Comparison of ENCODE assay signal across 8 mouse cellular contexts in the genomic region with DNA sequence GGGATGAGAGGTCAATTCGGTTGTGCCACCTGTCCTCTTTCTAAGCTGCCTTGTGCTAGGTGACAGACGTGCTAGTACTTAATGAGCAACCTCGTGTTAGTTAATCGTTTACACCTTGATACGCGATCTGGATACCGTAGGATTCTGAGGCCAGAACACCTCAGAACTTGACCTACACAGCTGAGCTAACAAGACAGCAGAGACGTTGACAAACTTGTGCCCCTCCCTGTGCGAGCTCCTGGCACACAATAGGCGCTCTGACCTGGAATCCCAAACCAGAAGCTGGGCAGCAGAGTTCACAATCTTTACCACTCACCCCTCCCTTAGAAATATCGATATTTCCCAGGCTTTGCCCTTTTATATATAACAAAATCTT. TPM values are rescaled to one million over a fixed set of nuclear protein-coding genes. Genes with fewer than 3 reads are reported as not detected.
DNase-seq lines count a peak whose midpoint lies in the region; ATAC-seq and TF ChIP-seq lines count a peak whose summit lies in the region.

No protein-coding gene starts in this region.

- peak overlapping the region; percentile 98 for H3K4me2 ChIP-seq in forebrain, embryonic 16.5 days (ENCODE audit: low read length)
- peak overlapping the region; percentile 92 for H3K4me2 ChIP-seq in limb, embryonic 11.5 days (ENCODE audit: low read depth, severe bottlenecking)
- peak overlapping the region; percentile 74 for H3K4me2 ChIP-seq in midbrain, embryonic 15.5 days

- H3K9ac ChIP-seq in MEL (ENCODE audit: control insufficient read depth, low read depth, low read length, poor library complexity, severe bottlenecking): peak overlapping the region; percentile 77
- H3K9ac ChIP-seq in forebrain, embryonic 16.5 days (replicated peaks; ENCODE audit: low read depth, low read length): no peak overlapping the region
- H3K9ac ChIP-seq in limb, embryonic 11.5 days (ENCODE audit: low read length): peak overlapping the region; percentile 40; the same call in 1 of the 2 replicates
- H3K9ac ChIP-seq in midbrain, embryonic 15.5 days: no peak overlapping the region

- H3K36me3 ChIP-seq in MEL (ENCODE audit: control insufficient read depth in 1 of 2, insufficient read depth in 2 of 2, low read length in 2 of 2): peaks cover 0 to 8% of the 10 kb centered on the region in 2 experiments; a peak in 2 of 4 replicates
- no peaks in the 10 kb centered on the region for H3K36me3 ChIP-seq in forebrain, embryonic 16.5 days (ENCODE audit: control insufficient read depth, insufficient read depth)
- no peaks in the 10 kb centered on the region for H3K36me3 ChIP-seq in limb, embryonic 11.5 days (ENCODE audit: control insufficient read depth, insufficient read depth, low read length)
- H3K36me3 ChIP-seq in midbrain, embryonic 15.5 days (replicated peaks): no peaks in the 10 kb centered on the region

- 0% methylated on average over 11 of the region's 11 CpGs for WGBS in forebrain, embryonic 16.5 days
- WGBS in limb, embryonic 11.5 days: under 1% methylated on average over 11 of the region's 11 CpGs
- WGBS in midbrain, embryonic 15.5 days: under 1% methylated on average over 11 of the region's 11 CpGs

- DNase-seq in adrenal gland, postnatal 10 days: peak; percentile 42
- no peak for DNase-seq in adrenal gland, adult 2 months
- DNase-seq in MEL (ENCODE audit: low read depth, low spot score): no peak
- DNase-seq in limb, embryonic 11.5 days (ENCODE audit: low spot score): no peak
- no peak for DNase-seq in right cerebral cortex, postnatal 10 days (ENCODE audit: low spot score in 2 of 2)
- no peak for DNase-seq in thymus, postnatal 25 days

- peak overlapping the region; percentile 35 for H3K27ac ChIP-seq in MEL (ENCODE audit: control insufficient read depth, low read depth, low read length)
- no peak overlapping the region for H3K27ac ChIP-seq in forebrain, embryonic 16.5 days (ENCODE audit: low read length)
- H3K27ac ChIP-seq in limb, embryonic 11.5 days (replicated peaks; ENCODE audit: low read depth, low read length): no peak overlapping the region
- 0 out of 2 replicates have a peak overlapping the region, but pooled peaks have one; percentile 34 for H3K27ac ChIP-seq in midbrain, embryonic 15.5 days

- H3K79me2 ChIP-seq in MEL (ENCODE audit: control insufficient read depth, insufficient read depth, low read length, poor library complexity): no peaks in the 10 kb centered on the region; the same call in 1 of the 2 replicates

- no peak for TF ChIP-seq EP300 in MEL (IDR thresholded peaks at IDR 0.05; ENCODE audit: low read depth in 1 of 2, low read length in 2 of 2)

- TF ChIP-seq POLR2A in MEL (IDR thresholded peaks at IDR 0.05; ENCODE audit: control insufficient read depth in 1 of 2, insufficient read depth in 1 of 2, low read depth in 1 of 2, low read length in 2 of 2, poor library complexity in 1 of 2): no peak

- no peaks in the 10 kb centered on the region for H3K9me3 ChIP-seq in MEL (replicated peaks; ENCODE audit: insufficient read depth, low read length)
- no peaks in the 10 kb centered on the region for H3K9me3 ChIP-seq in forebrain, embryonic 16.5 days (ENCODE audit: control insufficient read depth, low read length)
- H3K9me3 ChIP-seq in limb, embryonic 11.5 days (ENCODE audit: control insufficient read depth, low read length): no peaks in the 10 kb centered on the region
- no peaks in the 10 kb centered on the region for H3K9me3 ChIP-seq in midbrain, embryonic 15.5 days

- no peak for TF ChIP-seq CTCF in MEL (IDR thresholded peaks at IDR 0.05 in 2 of 3, conservative IDR thresholded peaks at IDR 0.05 in 1 of 3; ENCODE audit: control insufficient read depth in 1 of 3, insufficient read depth in 1 of 3, low read depth in 2 of 3, low read length in 3 of 3, poor library complexity in 1 of 3, severe bottlenecking in 1 of 3)

- H3K27me3 ChIP-seq in MEL (ENCODE audit: control insufficient read depth in 1 of 2, insufficient read depth in 2 of 2, low read length in 2 of 2): no peaks in the 10 kb centered on the region
- peaks cover 47% of the 10 kb centered on the region for H3K27me3 ChIP-seq in forebrain, embryonic 16.5 days (replicated peaks; ENCODE audit: control insufficient read depth, insufficient read depth, low read length)
- peaks cover 37% of the 10 kb centered on the region for H3K27me3 ChIP-seq in limb, embryonic 11.5 days (ENCODE audit: control insufficient read depth, insufficient read depth, low read length)
- H3K27me3 ChIP-seq in midbrain, embryonic 15.5 days (replicated peaks): peaks cover 49% of the 10 kb centered on the region

- no peak for TF ChIP-seq RAD21 in MEL (IDR thresholded peaks at IDR 0.05; ENCODE audit: low read depth, low read length)

- peak overlapping the region; percentile 73 to 77 for H3K4me3 ChIP-seq in MEL (ENCODE audit: control insufficient read depth in 1 of 2, insufficient read depth in 1 of 2, low read depth in 2 of 2, low read length in 2 of 2)
- peak overlapping the region; percentile 66 for H3K4me3 ChIP-seq in forebrain, embryonic 16.5 days (replicated peaks; ENCODE audit: low read length)
- peak overlapping the region; percentile 60 for H3K4me3 ChIP-seq in limb, embryonic 11.5 days (ENCODE audit: low read depth, low read length)
- H3K4me3 ChIP-seq in midbrain, embryonic 15.5 days: peak overlapping the region; percentile 51

- ATAC-seq in forebrain, embryonic 16.5 days: no peak
- ATAC-seq in limb, embryonic 11.5 days (ENCODE audit: insufficient number of reproducible peaks, low FRiP score, low TSS enrichment, low read depth): no peak
- no peak; the same call in 1 of the 2 replicates for ATAC-seq in midbrain, embryonic 15.5 days (replicated peaks)

- peaks cover 5 to 16% of the 10 kb centered on the region in 2 experiments for H3K4me1 ChIP-seq in MEL (ENCODE audit: control insufficient read depth in 1 of 2, insufficient read depth in 2 of 2, low read length in 2 of 2)
- peaks cover 45% of the 10 kb centered on the region for H3K4me1 ChIP-seq in forebrain, embryonic 16.5 days (replicated peaks; ENCODE audit: control insufficient read depth, insufficient read depth, low read length)
- peaks cover 19% of the 10 kb centered on the region for H3K4me1 ChIP-seq in limb, embryonic 11.5 days (ENCODE audit: control insufficient read depth, insufficient read depth, low read length)
- H3K4me1 ChIP-seq in midbrain, embryonic 15.5 days: peaks cover 38% of the 10 kb centered on the region

TF ChIP-seq in MEL, 35 proteins besides CTCF, POLR2A, EP300 and RAD21:
- TF ChIP-seq ELF1 (IDR thresholded peaks at IDR 0.05; ENCODE audit: low read depth, low read length) (no peak), ETS1 (IDR thresholded peaks at IDR 0.05; ENCODE audit: low read depth, low read length) (no peak), MAFK (IDR thresholded peaks at IDR 0.05; ENCODE audit: borderline replicate concordance, low read depth, low read length) (no peak), MEF2A (IDR thresholded peaks at IDR 0.05; ENCODE audit: extremely low read depth, insufficient replicate concordance, low read depth, low read length, poor library complexity, severe bottlenecking) (no peak), TAL1 (IDR thresholded peaks at IDR 0.05; ENCODE audit: low read length) (no peak), BHLHE40 (IDR thresholded peaks at IDR 0.05; ENCODE audit: borderline replicate concordance, low read depth, low read length) (no peak), TBP (IDR thresholded peaks at IDR 0.05; ENCODE audit: low read depth, low read length) (no peak), ZNF384 (IDR thresholded peaks at IDR 0.05; ENCODE audit: low read depth, low read length) (no peak), MAX (IDR thresholded peaks at IDR 0.05; ENCODE audit: low read length) (no peak), GATA1 (IDR thresholded peaks at IDR 0.05; ENCODE audit: low read depth, low read length) (no peak)

RNA-seq across cellular contexts. Expression of a gene that starts 0.6 kb away (rescaled TPM):
- total RNA-seq in adrenal gland, postnatal 10 days (2021): 10 to 100 TPM; 12.1 to 13.7 TPM
- total RNA-seq in adrenal gland, adult 2 months (2021): 10 to 100 TPM; 12.5 to 21.3 TPM
- polyA plus RNA-seq in adrenal gland, adult 2 months (2012; rRNA removed): 24.7 and 29.6 TPM in 2 replicates
- 1.4 TPM in 2 replicates for total RNA-seq in MEL (2012; rRNA removed)
- polyA plus RNA-seq in MEL (2012; ENCODE audit: insufficient read depth in 1 of 2, insufficient read length in 2 of 2, low read depth in 1 of 2, low replicate concordance in 2 of 2, missing spikeins in 1 of 2): 1 to 10 TPM in 1 of 2 experiments, not detected in 1; 2.9 TPM
- polyA plus RNA-seq in forebrain, embryonic 16.5 days (2015; fragmentation: Nextera tagmentation; extraction: Ambion mirVana): 0.48 and 0.61 TPM in 2 replicates
- 0.71 and 0.73 TPM in 2 replicates for polyA plus RNA-seq in limb, embryonic 11.5 days (2014; fragmentation: Nextera tagmentation; extraction: Ambion mirVana)
- polyA plus RNA-seq in midbrain, embryonic 15.5 days (2015; fragmentation: Nextera tagmentation; extraction: Ambion mirVana): 0.45 and 0.50 TPM in 2 replicates

RNA-seq across cellular contexts. Expression of a gene that starts 47.9 kb away (rescaled TPM):
- 10 to 100 TPM; 18.1 to 22.4 TPM for total RNA-seq in adrenal gland, postnatal 10 days (2021)
- total RNA-seq in adrenal gland, adult 2 months (2021): 10 to 100 TPM; 16.9 to 17.2 TPM
- 30.9 and 35.8 TPM in 2 replicates for polyA plus RNA-seq in adrenal gland, adult 2 months (2012; rRNA removed)
- total RNA-seq in MEL (2012; rRNA removed): 3.0 and 4.9 TPM in 2 replicates
- polyA plus RNA-seq in MEL (2012; ENCODE audit: insufficient read depth in 1 of 2, insufficient read length in 2 of 2, low read depth in 1 of 2, low replicate concordance in 2 of 2, missing spikeins in 1 of 2): 10 to 100 TPM in 1 of 2 experiments, not detected in 1; 18.1 TPM
- 3.9 and 4.4 TPM in 2 replicates for polyA plus RNA-seq in forebrain, embryonic 16.5 days (2015; fragmentation: Nextera tagmentation; extraction: Ambion mirVana)
- 9.8 and 10.7 TPM in 2 replicates for polyA plus RNA-seq in limb, embryonic 11.5 days (2014; fragmentation: Nextera tagmentation; extraction: Ambion mirVana)
- polyA plus RNA-seq in midbrain, embryonic 15.5 days (2015; fragmentation: Nextera tagmentation; extraction: Ambion mirVana): 5.6 and 5.8 TPM in 2 replicates

Comparison
In these comparisons a context has a peak if more than half of its experiments do, and no peak if none do; other contexts are left out.
1. H3K27ac ChIP-seq: peak in MEL (single experiment) and midbrain, embryonic 15.5 days (single experiment); none in forebrain, embryonic 16.5 days (single experiment) and limb, embryonic 11.5 days (single experiment).
2. H3K9ac ChIP-seq: peak in MEL (single experiment) and limb, embryonic 11.5 days (single experiment); none in forebrain, embryonic 16.5 days (single experiment) and midbrain, embryonic 15.5 days (single experiment).
3. Peak in every context shown above with its lines, with median percentiles within 50 percentile points of each other: H3K4me3 ChIP-seq and H3K4me2 ChIP-seq.